Mouse (Mus musculus) heart, embryonic 14.5 days (tissue): ENCODE results near the gene Sh3pxd2a. TPM values are rescaled to one million over a fixed set of nuclear protein-coding genes. Genes with fewer than 3 reads are reported as not detected.
A peak's percentile ranks its signal among the peaks of the same experiment; 100 is the strongest.

Experiments
- ATAC-seq: fragments of 200-750 bp; cut with Nextera tagmentation; 2 replicates; pipeline ENCODE4 v1.8.0; 2017; ENCODE audit warnings: low read depth, moderate TSS enrichment; ENCODE audit not compliant: insufficient number of reproducible peaks, insufficient read depth, low FRiP score
- H3K27ac ChIP-seq, 2 experiments: fragments of 200-500 bp in 1 of 2; fragments of 300-500 bp in 1 of 2; sonication (generic) in 1 of 2; replicated peaks in 1 of 2; 2 replicates each; pipeline ENCODE4 v1.5.1; 2012 to 2014; ENCODE audit warnings: low read depth in 2 of 2, low read length in 2 of 2, control low read depth in 1 of 2, mild to moderate bottlenecking in 1 of 2, mixed read lengths in 1 of 2; ENCODE audit not compliant: control insufficient read depth in 1 of 2, insufficient read depth in 1 of 2
- H3K27me3 ChIP-seq: fragments of 300-500 bp; sonication (generic); 2 replicates; pipeline ENCODE4 v1.6.1; 2014; ENCODE audit warnings: mild to moderate bottlenecking, low read length, control low read depth; ENCODE audit not compliant: control insufficient read depth, insufficient read depth
- H3K36me3 ChIP-seq: fragments of 300-500 bp; sonication (generic); 2 replicates; pipeline ENCODE4 v1.6.1; 2014; ENCODE audit warnings: mild to moderate bottlenecking, control low read depth, low read length, mixed read lengths; ENCODE audit not compliant: control insufficient read depth, insufficient read depth
- H3K4me1 ChIP-seq, 2 experiments: fragments of 200-500 bp in 1 of 2; fragments of 300-500 bp in 1 of 2; sonication (generic) in 1 of 2; 2 replicates each; pipeline ENCODE4 v1.6.1; 2012 to 2014; ENCODE audit warnings: low read length in 2 of 2, control low read depth in 1 of 2, mixed read lengths in 1 of 2; ENCODE audit not compliant: control insufficient read depth in 2 of 2, insufficient read depth in 2 of 2
- H3K4me2 ChIP-seq: fragments of 300-500 bp; sonication (generic); 2 replicates; pipeline ENCODE4 v1.6.1; 2014; ENCODE audit warnings: mild to moderate bottlenecking, low read length
- H3K4me3 ChIP-seq, 2 experiments: fragments of 200-500 bp in 1 of 2; fragments of 300-500 bp in 1 of 2; sonication (generic) in 1 of 2; 2 replicates each; pipeline ENCODE4 v1.5.1; 2012 to 2014; ENCODE audit warnings: low read length in 2 of 2, mild to moderate bottlenecking in 2 of 2, control low read depth in 1 of 2, low read depth in 1 of 2, moderate library complexity in 1 of 2; ENCODE audit not compliant: control insufficient read depth in 1 of 2, insufficient read depth in 1 of 2
- H3K9ac ChIP-seq: fragments of 300-500 bp; sonication (generic); 2 replicates; pipeline ENCODE4 v1.6.1; 2014; ENCODE audit warnings: mild to moderate bottlenecking, low read length
- H3K9me3 ChIP-seq: fragments of 300-500 bp; sonication (generic); 2 replicates; pipeline ENCODE4 v1.6.1; 2016; ENCODE audit warnings: low read length, control low read depth; ENCODE audit not compliant: control insufficient read depth
- WGBS: fragments of 180-500 bp; shearing (Covaris S2); extraction: QIAGEN DNeasy Blood & Tissue Kit; methylation state at CpG from one replicate; pipeline ENCODE4 v1.1.7; 2014; 5-methylcytosine and 5-hydroxymethylcytosine counted together
- polyA plus RNA-seq: library from polyadenylated mRNA; unstranded; fragments of >200 nt; fragmentation: Nextera tagmentation; extraction: Ambion mirVana; gene quantifications from 2 replicates; pipeline ENCODE4 v1.2.1, GENCODE M21; 2014

Gene Sh3pxd2a
- polyA plus RNA-seq, 1 experiment from 2014 or later = 9.7 TPM

GRCm38 (mm10) chr19:47450261-47451137 is 13.7 kb downstream of the Sh3pxd2a start:
- H3K9me3 ChIP-seq = no peaks in the 10 kb centered on the region
- no peak overlapping the region for H3K4me3 ChIP-seq
- H3K4me1 ChIP-seq = peaks cover 86 to 98% of the 10 kb centered on the region in 2 experiments
- WGBS = 35% methylated on average over 8 of the region's 8 CpGs
- ATAC-seq = no peak
- H3K27ac ChIP-seq = peak overlapping the region; percentile 46 to 87
- peak overlapping the region; percentile 53; the same call in 1 of the 2 replicates for H3K9ac ChIP-seq
- H3K27me3 ChIP-seq = no peaks in the 10 kb centered on the region
- H3K36me3 ChIP-seq = peaks cover 6% of the 10 kb centered on the region; the same call in 1 of the 2 replicates
- H3K4me2 ChIP-seq = no peak overlapping the region

GRCm38 (mm10) chr19:47449513-47450227 is 14.5 kb downstream of the Sh3pxd2a start:
- Histone ChIP-seq H3K9me3 (no peaks in the 10 kb centered on the region), H3K36me3 (peaks cover 6% of the 10 kb centered on the region; the same call in 1 of the 2 replicates), H3K4me3 (no peak overlapping the region), H3K27me3 (no peaks in the 10 kb centered on the region), H3K4me2 (no peak overlapping the region), H3K9ac (peak overlapping the region; percentile 50; the same call in 1 of the 2 replicates), H3K4me1 (peaks cover 82 to 97% of the 10 kb centered on the region in 2 experiments), H3K27ac (peak overlapping the region; percentile 83 to 87)
- no peak for ATAC-seq
- WGBS = 41% methylated on average over 4 of the region's 4 CpGs

GRCm38 (mm10) chr19:47448618-47449151 is 15.5 kb downstream of the Sh3pxd2a start:
- H3K9ac ChIP-seq = peak overlapping the region; percentile 46

GRCm38 (mm10) chr19:47446841-47447365 is 17.3 kb downstream of the Sh3pxd2a start:
- Histone ChIP-seq H3K4me3 (no peak overlapping the region), H3K36me3 (no peaks in the 10 kb centered on the region), H3K9ac (peak overlapping the region; percentile 46; the same call in 1 of the 2 replicates), H3K4me1 (peaks cover 78 to 97% of the 10 kb centered on the region in 2 experiments), H3K4me2 (peak overlapping the region; percentile 16), H3K9me3 (no peaks in the 10 kb centered on the region), H3K27ac (peak overlapping the region; percentile 2 to 87), H3K27me3 (no peaks in the 10 kb centered on the region)
- WGBS = 37% methylated on average over 9 of the region's 9 CpGs
- no peak for ATAC-seq

More at GRCm38 (mm10) chr19:47448618-47449151, 15.5 kb downstream of the Sh3pxd2a start:
- peak; percentile 13; the same call in 1 of the 2 replicates for ATAC-seq
- Histone ChIP-seq H3K36me3 (peaks cover 5% of the 10 kb centered on the region; the same call in 1 of the 2 replicates), H3K9me3 (no peaks in the 10 kb centered on the region), H3K27ac (peak overlapping the region; percentile 83 to 87), H3K27me3 (no peaks in the 10 kb centered on the region), H3K4me3 (no peak overlapping the region), H3K4me2 (peak overlapping the region; percentile 16), H3K4me1 (peaks cover 78 to 97% of the 10 kb centered on the region in 2 experiments)
- 11% methylated on average over 14 of the region's 14 CpGs for WGBS

- no peak for ATAC-seq
- Histone ChIP-seq H3K9ac (0 out of 2 replicates have a peak overlapping the region, but pooled peaks have one; percentile 2), H3K4me1 (peaks cover 78 to 96% of the 10 kb centered on the region in 2 experiments), H3K4me3 (no peak overlapping the region), H3K27ac (peak overlapping the region; percentile 2 to 87; a peak in 3 of 4 replicates), H3K4me2 (no peak overlapping the region; the same call in 1 of the 2 replicates), H3K27me3 (no peaks in the 10 kb centered on the region), H3K36me3 (0 out of 2 replicates have a peak, but pooled peaks cover 3% of the 10 kb centered on the region), H3K9me3 (no peaks in the 10 kb centered on the region)
- WGBS = 78% methylated on average over 9 of the region's 9 CpGs
These were observed 18.1 kb downstream of the Sh3pxd2a start for GRCm38 (mm10) chr19:47446130-47446529.

GRCm38 (mm10) chr19:47445726-47446125 is 18.5 kb downstream of the Sh3pxd2a start:
- peak overlapping the region; percentile 1 to 87; a peak in 3 of 4 replicates for H3K27ac ChIP-seq
- H3K4me3 ChIP-seq = no peak overlapping the region
- no peak overlapping the region for H3K9ac ChIP-seq
- no peaks in the 10 kb centered on the region for H3K9me3 ChIP-seq
- 76% methylated on average over 6 of the region's 6 CpGs for WGBS
- H3K36me3 ChIP-seq = 0 out of 2 replicates have a peak, but pooled peaks cover 3% of the 10 kb centered on the region
- ATAC-seq = no peak
- H3K4me2 ChIP-seq = no peak overlapping the region
- no peaks in the 10 kb centered on the region for H3K27me3 ChIP-seq
- peaks cover 74 to 92% of the 10 kb centered on the region in 2 experiments for H3K4me1 ChIP-seq

- Histone ChIP-seq H3K27ac (0 out of 4 replicates have a peak overlapping the region, but pooled peaks of 1 of the 2 experiments have one; percentile 9), H3K27me3 (no peaks in the 10 kb centered on the region), H3K4me2 (no peak overlapping the region), H3K36me3 (0 out of 2 replicates have a peak, but pooled peaks cover 3% of the 10 kb centered on the region), H3K9me3 (no peaks in the 10 kb centered on the region), H3K4me3 (no peak overlapping the region), H3K4me1 (peaks cover 69 to 90% of the 10 kb centered on the region in 2 experiments), H3K9ac (no peak overlapping the region)
- ATAC-seq = no peak
- WGBS = 39% methylated on average over 12 of the region's 12 CpGs
These were observed 19.7 kb downstream of the Sh3pxd2a start for GRCm38 (mm10) chr19:47444488-47444887.
